ENCODE assay signal across 9 mouse cellular contexts in the genomic region with DNA sequence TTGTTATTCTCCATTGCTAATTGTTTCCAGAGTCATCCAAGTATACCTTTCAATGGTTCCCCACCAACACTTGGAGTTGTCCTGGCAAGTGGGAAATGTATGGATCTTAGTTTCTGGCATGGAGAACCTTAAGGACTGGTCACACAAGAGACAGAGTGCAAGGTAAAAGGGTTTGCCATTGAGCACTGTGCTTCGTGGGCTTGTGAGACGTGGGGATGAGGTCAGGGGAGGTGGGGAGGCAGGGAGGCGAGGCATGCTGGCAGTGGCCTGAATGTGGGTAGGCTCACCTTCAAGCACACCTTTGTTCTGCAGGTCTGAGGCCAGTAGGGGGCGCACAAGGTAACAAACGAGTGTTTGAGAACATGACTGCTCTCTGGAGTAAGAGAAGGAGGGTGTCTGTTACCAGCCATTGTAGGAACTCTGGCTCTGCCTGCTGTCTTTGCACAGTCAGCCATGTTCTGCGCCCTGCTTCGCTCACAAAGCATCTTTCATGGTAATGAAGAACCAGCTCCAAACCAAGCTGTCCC.
DNase-seq lines count a peak whose midpoint lies in the region; ATAC-seq and TF ChIP-seq lines count a peak whose summit lies in the region.
"Had no signal": no experiment of that assay in that cellular context is flagged by ENCODE, and none has a peak within 500 bp of the region (broad histone marks: within the 10 kb centered on the region; RNA-seq: fewer than 3 reads in every experiment).

No protein-coding gene starts in this region.

- DNase-seq in CD4-positive, CD25-positive, alpha-beta regulatory T cell, adult 2 months (ENCODE audit: low read depth, low spot score), result peak; percentile 4
- DNase-seq in layer of hippocampus, adult 2 months (ENCODE audit: low spot score in 2 of 2), result no peak
- no peak for DNase-seq in layer of hippocampus, adult 9-10 months (ENCODE audit: low spot score)
- peak; percentile 65 for DNase-seq in brain, adult 2 months (ENCODE audit: low read depth, low spot score)
- peak; percentile 59 for DNase-seq in heart, postnatal 4 days
- DNase-seq in mesoderm, embryonic 11.5 days (ENCODE audit: low read depth, low spot score), result peak; percentile 21
- peak; percentile 39 for DNase-seq in thymus, postnatal 14 days

- H3K27ac ChIP-seq in layer of hippocampus, adult 2 months, result no peak overlapping the region

- no peak for ATAC-seq in CD4-positive, CD25-positive, alpha-beta regulatory T cell, adult 4 months

- no peak overlapping the region for H3K4me3 ChIP-seq in layer of hippocampus, adult 2 months
- H3K4me3 ChIP-seq: megakaryocyte, embryonic 14.5 days had no signal

- TF ChIP-seq CTCF in layer of hippocampus, adult 2 months (conservative IDR thresholded peaks at IDR 0.05), result peak; percentile 60

Comparison
In these comparisons a context has a peak if more than half of its experiments do, and no peak if none do; other contexts are left out.
1. DNase-seq: peak in CD4-positive, CD25-positive, alpha-beta regulatory T cell, adult 2 months (single experiment), brain, adult 2 months (single experiment), heart, postnatal 4 days (single experiment), mesoderm, embryonic 11.5 days (single experiment) and thymus, postnatal 14 days (single experiment); none in layer of hippocampus, adult 2 months (0 of 2) and layer of hippocampus, adult 9-10 months (single experiment).